Mouse (Mus musculus) myocyte (in vitro differentiated cells): Measurements from ENCODE around the gene Sirt6. TPM values are rescaled to one million over a fixed set of nuclear protein-coding genes. Genes with fewer than 3 reads are reported as not detected.

Experiments
- H3K27me3 ChIP-seq: one replicate; pipeline ENCODE4 v1.6.1; 2011; ENCODE audit not compliant: control insufficient read depth, insufficient read depth, insufficient read length
- H3K36me3 ChIP-seq: one replicate; pipeline ENCODE4 v1.6.1; 2011; ENCODE audit not compliant: control insufficient read depth, insufficient read depth
- H3K4me2 ChIP-seq: one replicate; pipeline ENCODE4 v1.6.1; 2011; ENCODE audit warnings: low read depth, control low read depth
- H3K4me3 ChIP-seq: one replicate; pipeline ENCODE4 v1.5.1; 2011; ENCODE audit warnings: mild to moderate bottlenecking, control low read depth, moderate library complexity
- H3K79me2 ChIP-seq: one replicate; pipeline ENCODE4 v1.6.1; 2011; ENCODE audit not compliant: control insufficient read depth, insufficient read depth
- H3ac ChIP-seq: one replicate; pipeline ENCODE4 v1.6.1; 2011; ENCODE audit not compliant: control insufficient read depth, insufficient read length
- CEBPB ChIP-seq: IDR thresholded peaks from 2 replicates; pipeline ENCODE4 v1.6.1; 2011; ENCODE audit warnings: mild to moderate bottlenecking, moderate library complexity; ENCODE audit not compliant: poor library complexity, insufficient read depth, severe bottlenecking
- E2F4 ChIP-seq: IDR thresholded peaks from one replicate; pipeline ENCODE4 v1.6.1; 2011; ENCODE audit warnings: mild to moderate bottlenecking, control low read depth, moderate library complexity; ENCODE audit not compliant: insufficient read depth
- MAX ChIP-seq: IDR thresholded peaks from one replicate; pipeline ENCODE4 v1.6.1; 2011; ENCODE audit warnings: low read depth, mild to moderate bottlenecking, control low read depth
- MYOD1 ChIP-seq, 3 experiments: IDR thresholded peaks; one replicate each; pipeline ENCODE4 v1.6.1; 2011; ENCODE audit warnings: control low read depth in 2 of 3, low read depth in 2 of 3, mild to moderate bottlenecking in 2 of 3, moderate library complexity in 1 of 3; ENCODE audit not compliant: insufficient read length in 2 of 3, control insufficient read depth in 1 of 3
- MYOG ChIP-seq, 3 experiments: IDR thresholded peaks; one replicate each; pipeline ENCODE4 v1.6.1; 2011; ENCODE audit warnings: control low read depth in 2 of 3, low read depth in 2 of 3, mild to moderate bottlenecking in 2 of 3; ENCODE audit not compliant: insufficient read length in 2 of 3, control insufficient read depth in 1 of 3, insufficient read depth in 1 of 3
- POLR2A ChIP-seq: IDR thresholded peaks from one replicate; pipeline ENCODE4 v1.6.1; 2011; ENCODE audit warnings: low read depth, mild to moderate bottlenecking, control low read depth, moderate library complexity; ENCODE audit not compliant: insufficient read length
- POLR2AphosphoS2 ChIP-seq: IDR thresholded peaks from one replicate; pipeline ENCODE4 v1.6.1; 2011; ENCODE audit warnings: low read depth, control low read depth; ENCODE audit not compliant: insufficient read length
- REST ChIP-seq: IDR thresholded peaks from one replicate; pipeline ENCODE4 v1.6.1; 2011; ENCODE audit warnings: mild to moderate bottlenecking, control low read depth, moderate library complexity; ENCODE audit not compliant: insufficient read depth, insufficient read length
- SRF ChIP-seq: IDR thresholded peaks from one replicate; pipeline ENCODE4 v1.6.1; 2011; ENCODE audit warnings: low read depth; ENCODE audit not compliant: control insufficient read depth, insufficient read length
- TCF12 ChIP-seq: IDR thresholded peaks from one replicate; pipeline ENCODE4 v1.6.1; 2011; ENCODE audit warnings: mild to moderate bottlenecking, control low read depth; ENCODE audit not compliant: poor library complexity, insufficient read depth, severe bottlenecking
- TCF3 ChIP-seq: IDR thresholded peaks from one replicate; pipeline ENCODE4 v1.6.1; 2011; ENCODE audit warnings: low read depth, control low read depth; ENCODE audit not compliant: insufficient read length
- USF1 ChIP-seq: IDR thresholded peaks from one replicate; pipeline ENCODE4 v1.6.1; 2011; ENCODE audit warnings: low read depth, mild to moderate bottlenecking, control low read depth, moderate library complexity
- polyA plus RNA-seq: library from polyadenylated mRNA; unstranded; fragments of >200 nt; fragmentation: generic; extraction: Trizol; gene quantifications from one replicate; pipeline ENCODE4 v1.2.1, GENCODE M21; 2012; ENCODE audit warnings: missing spikeins

The Sirt6 gene
- polyA plus RNA-seq, 1 experiment, result 28.0 TPM

- no peak overlapping the region for H3ac ChIP-seq
- H3K4me3 ChIP-seq, result no peak overlapping the region
- H3K36me3 ChIP-seq, result no peaks in the 10 kb centered on the region
- H3K79me2 ChIP-seq, result no peaks in the 10 kb centered on the region
- TF ChIP-seq USF1 (peak; percentile 67), TCF12 (no peak)
- H3K27me3 ChIP-seq, result peaks cover 6% of the 10 kb centered on the region
- no peak overlapping the region for H3K4me2 ChIP-seq
Measured at GRCm38 (mm10) chr10:81612779-81613178, 14.8 kb downstream of the Sirt6 start.

GRCm38 (mm10) chr10:81608308-81608707 is 19.3 kb downstream of the Sirt6 start:
- Histone ChIP-seq H3ac (no peak overlapping the region), H3K27me3 (no peaks in the 10 kb centered on the region)
- TF ChIP-seq POLR2A (no peak), TCF12 (no peak), CEBPB (no peak), MYOG (IDR thresholded peaks at IDR 0.05; ENCODE audit: control insufficient read depth in 1 of 3, insufficient read depth in 1 of 3, insufficient read length in 2 of 3, low read depth in 2 of 3) (no peak), MAX (no peak), POLR2AphosphoS2 (no peak), USF1 (no peak), MYOD1 (IDR thresholded peaks at IDR 0.05; ENCODE audit: control insufficient read depth in 1 of 3, insufficient read length in 2 of 3, low read depth in 2 of 3) (no peak), REST (no peak), SRF (no peak), TCF3 (no peak)

GRCm38 (mm10) chr10:81605974-81606751 is 21.4 kb downstream of the Sirt6 start, which contains the start of gene BC025920:
Gene BC025920, plus strand, starts transcription at chr10:81606270.
- Histone ChIP-seq H3K27me3 (no peaks in the 10 kb centered on the region), H3ac (peak within 1 kb of the TSS; percentile 2), H3K4me3 (peak within 1 kb of the TSS; percentile 38), H3K79me2 (no peaks in the 10 kb centered on the region), H3K4me2 (peak within 1 kb of the TSS; percentile 95), H3K36me3 (no peaks in the 10 kb centered on the region)
- no peak for TF ChIP-seq REST
- peak; percentile 50 for TF ChIP-seq POLR2A
- peak; percentile 50 for TF ChIP-seq POLR2AphosphoS2
- TF ChIP-seq TCF12, result no peak

More at GRCm38 (mm10) chr10:81608308-81608707, 19.3 kb downstream of the Sirt6 start:
- H3K79me2 ChIP-seq, result no peaks in the 10 kb centered on the region
- no peaks in the 10 kb centered on the region for H3K36me3 ChIP-seq
- no peak overlapping the region for H3K4me2 ChIP-seq
- H3K4me3 ChIP-seq, result no peak overlapping the region

- no peaks in the 10 kb centered on the region for H3K79me2 ChIP-seq
- H3ac ChIP-seq, result peak overlapping the region; percentile 2
- H3K4me3 ChIP-seq, result peak overlapping the region; percentile 38
- H3K36me3 ChIP-seq, result no peaks in the 10 kb centered on the region
- peak overlapping the region; percentile 95 for H3K4me2 ChIP-seq
- H3K27me3 ChIP-seq, result no peaks in the 10 kb centered on the region
- no peak for TF ChIP-seq SRF
- TF ChIP-seq POLR2A, result no peak
- no peak for TF ChIP-seq E2F4
- TF ChIP-seq MAX, result no peak
- no peak for TF ChIP-seq USF1
- no peak for TF ChIP-seq CEBPB
Measured at GRCm38 (mm10) chr10:81605666-81605973, 22.0 kb downstream of the Sirt6 start.

- no peaks in the 10 kb centered on the region for H3K27me3 ChIP-seq
- peak overlapping the region; percentile 38 for H3K4me3 ChIP-seq
- H3K79me2 ChIP-seq, result no peaks in the 10 kb centered on the region
- no peak for TF ChIP-seq CEBPB
- TF ChIP-seq POLR2AphosphoS2, result no peak
- TF ChIP-seq MAX, result no peak
- TF ChIP-seq MYOG (IDR thresholded peaks at IDR 0.05; ENCODE audit: control insufficient read depth in 1 of 3, insufficient read depth in 1 of 3, insufficient read length in 2 of 3, low read depth in 2 of 3), result no peak
- peak in 1 of 3 experiments; percentile 13 for TF ChIP-seq MYOD1 (IDR thresholded peaks at IDR 0.05; ENCODE audit: control insufficient read depth in 1 of 3, insufficient read length in 2 of 3, low read depth in 2 of 3)
- no peak for TF ChIP-seq TCF12
- no peak for TF ChIP-seq USF1
- no peak for TF ChIP-seq TCF3
- TF ChIP-seq POLR2A, result no peak
- H3K36me3 ChIP-seq, result no peaks in the 10 kb centered on the region
- H3ac ChIP-seq, result no peak overlapping the region
- peak overlapping the region; percentile 95 for H3K4me2 ChIP-seq
Measured at GRCm38 (mm10) chr10:81604968-81605665, 22.5 kb downstream of the Sirt6 start.
